Mouse (Mus musculus) leukemia stem cell, adult 10-12 weeks (primary cell): ENCODE results near the gene Olfr715. TPM values are rescaled to one million over a fixed set of nuclear protein-coding genes. Genes with fewer than 3 reads are reported as not detected.

Experiments
- polyA plus RNA-seq: library from polyadenylated mRNA; stranded (reverse); fragments of >175 nt; gene quantifications from 2 replicates; pipeline ENCODE4 v1.2.3, GENCODE M21; 2012; ENCODE audit warnings: low replicate concordance

Olfr715 gene
- polyA plus RNA-seq: not detected in 2 replicates

GRCm38 (mm10) chr7:107130983-107131382, at the start of gene Olfr715:
Gene Olfr715, minus strand, starts transcription at chr7:107131083.

GRCm38 (mm10) chr7:107166690-107167089, 35.8 kb upstream of the Olfr715 start, which contains the start of gene Nlrp14:
Gene Nlrp14, plus strand, starts transcription at chr7:107166990.

GRCm38 (mm10) chr7:107138027-107138426, 7.1 kb upstream of the Olfr715 start, which contains the start of gene Olfr716:
Gene Olfr716, plus strand, starts transcription at chr7:107138327.

GRCm38 (mm10) chr7:107110269-107110668, 20.6 kb downstream of the Olfr715 start, which contains the start of gene Olfr715b:
Gene Olfr715b, minus strand, starts transcription at chr7:107110369.

GRCm38 (mm10) chr7:107092920-107093319, 38.0 kb downstream of the Olfr715 start, which contains the start of gene Olfr17:
Gene Olfr17, plus strand, starts transcription at chr7:107093220.

Other genes with a start within 250 kb of the Olfr715 start
- not detected in 2 replicates for gene Olfr706, start 242.9 kb downstream of the Olfr715 start, polyA plus RNA-seq
- gene Olfr707, start 229.8 kb downstream of the Olfr715 start, polyA plus RNA-seq: not detected in 2 replicates
- gene Olfr1532-ps1, start 223.1 kb downstream of the Olfr715 start, polyA plus RNA-seq: not detected in 2 replicates
- not detected in 2 replicates for gene Olfr709-ps1, start 198.9 kb downstream of the Olfr715 start, polyA plus RNA-seq
- not detected in 2 replicates for gene Olfr710, start 182.8 kb downstream of the Olfr715 start, polyA plus RNA-seq
- gene Olfr6, start 167.1 kb downstream of the Olfr715 start, polyA plus RNA-seq: not detected in 2 replicates
- gene Olfr711, start 155.6 kb downstream of the Olfr715 start, polyA plus RNA-seq: not detected in 2 replicates
- gene Olfr2, start 125.0 kb downstream of the Olfr715 start, polyA plus RNA-seq: not detected in 2 replicates
- not detected in 2 replicates for gene Olfr713, start 99.9 kb downstream of the Olfr715 start, polyA plus RNA-seq
- not detected in 2 replicates for gene Olfr714, start 60.1 kb downstream of the Olfr715 start, polyA plus RNA-seq
- gene Olfr17, start 37.9 kb downstream of the Olfr715 start, polyA plus RNA-seq: not detected in 2 replicates
- gene Olfr715b, start 20.7 kb downstream of the Olfr715 start, polyA plus RNA-seq: not detected in 2 replicates
- not detected in 2 replicates for gene Olfr716, start 7.2 kb upstream of the Olfr715 start, polyA plus RNA-seq
- not detected in 2 replicates for gene Nlrp14, start 35.9 kb upstream of the Olfr715 start, polyA plus RNA-seq
- gene Rbmxl2, start 78.4 kb upstream of the Olfr715 start, polyA plus RNA-seq: not detected in 2 replicates
- 0.07 TPM in 1 of 2 replicates, not detected in the other for gene Syt9, start 239.6 kb upstream of the Olfr715 start, polyA plus RNA-seq